Mouse (Mus musculus): Measurements from ENCODE around the gene Myo3b. TPM values are rescaled to one million over a fixed set of nuclear protein-coding genes. Genes with fewer than 3 reads are reported as not detected.

The Myo3b gene
- polyA plus RNA-seq, 1 experiment from 2014 or later = not detected

DNA sequence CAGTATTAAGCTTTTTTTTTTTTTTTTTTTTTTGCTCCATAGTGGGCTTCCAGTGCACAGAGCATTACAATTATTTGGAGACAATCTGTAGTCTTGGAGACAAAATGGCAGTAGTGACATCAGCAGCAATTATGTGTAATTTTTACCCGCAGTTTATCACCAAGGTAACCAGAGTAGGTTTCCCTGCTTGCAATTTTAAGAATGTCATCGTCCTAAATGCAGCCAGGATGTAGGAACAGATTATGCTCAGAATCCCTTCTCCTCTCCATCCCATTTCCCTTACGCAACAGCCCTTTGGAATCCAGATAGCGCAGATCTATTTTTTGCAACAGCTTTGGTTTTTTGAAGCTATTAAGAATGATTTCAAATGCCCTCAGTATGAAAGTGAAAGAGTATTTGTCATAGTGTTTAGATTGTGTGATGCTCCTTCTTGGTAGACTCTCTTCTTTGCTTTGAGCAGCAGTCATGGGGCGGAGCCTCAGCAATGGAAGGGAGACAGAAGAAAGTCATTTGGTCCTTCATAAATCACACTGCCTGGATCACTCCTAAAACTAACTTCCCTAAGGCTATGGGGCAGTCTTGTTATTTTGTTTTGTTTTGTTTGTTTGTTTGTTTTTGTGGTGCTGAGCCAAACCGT is 111.6 kb downstream of the Myo3b start:
- no peaks in the 10 kb centered on the region for H3K9me3 ChIP-seq (replicated peaks)
- no peak overlapping the region for H3K27ac ChIP-seq (replicated peaks)
- no peaks in the 10 kb centered on the region for H3K27me3 ChIP-seq (ENCODE audit: low read depth, poor library complexity, severe bottlenecking)
- H3K4me1 ChIP-seq = no peaks in the 10 kb centered on the region
- H3K36me3 ChIP-seq = no peaks in the 10 kb centered on the region
- no peak for DNase-seq (ENCODE audit: low spot score)
- H3K4me3 ChIP-seq = no peak overlapping the region
- WGBS = 86% methylated on average over 6 of the region's 6 CpGs

DNA sequence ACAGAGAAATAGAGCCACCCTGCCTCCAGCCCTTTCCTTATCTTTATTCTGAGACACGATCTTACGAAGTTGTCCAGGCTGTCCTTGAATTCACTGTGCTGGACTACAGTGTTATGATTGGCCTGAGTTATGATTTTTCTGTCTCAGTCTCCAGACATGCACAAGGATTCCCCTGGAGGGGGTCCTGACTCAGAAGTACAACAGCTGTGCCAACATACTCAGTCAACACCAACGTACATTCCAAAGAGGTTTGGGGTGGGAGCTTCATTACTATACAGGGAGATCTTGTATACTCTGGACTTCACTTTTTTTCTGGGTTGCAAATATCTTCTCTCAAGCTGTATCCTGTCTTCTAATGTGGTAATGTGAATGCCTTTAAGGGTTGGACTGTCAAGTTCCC is 113.0 kb downstream of the Myo3b start:
- Histone ChIP-seq H3K27me3 (ENCODE audit: low read depth, poor library complexity, severe bottlenecking) (no peaks in the 10 kb centered on the region), H3K4me3 (no peak overlapping the region), H3K36me3 (no peaks in the 10 kb centered on the region), H3K4me1 (no peaks in the 10 kb centered on the region), H3K9me3 (replicated peaks) (no peaks in the 10 kb centered on the region), H3K27ac (replicated peaks) (no peak overlapping the region)
- 83% methylated on average over 3 of the region's 3 CpGs for whole genome bisulfite sequencing
- DNase-seq (ENCODE audit: low spot score) = no peak

DNA sequence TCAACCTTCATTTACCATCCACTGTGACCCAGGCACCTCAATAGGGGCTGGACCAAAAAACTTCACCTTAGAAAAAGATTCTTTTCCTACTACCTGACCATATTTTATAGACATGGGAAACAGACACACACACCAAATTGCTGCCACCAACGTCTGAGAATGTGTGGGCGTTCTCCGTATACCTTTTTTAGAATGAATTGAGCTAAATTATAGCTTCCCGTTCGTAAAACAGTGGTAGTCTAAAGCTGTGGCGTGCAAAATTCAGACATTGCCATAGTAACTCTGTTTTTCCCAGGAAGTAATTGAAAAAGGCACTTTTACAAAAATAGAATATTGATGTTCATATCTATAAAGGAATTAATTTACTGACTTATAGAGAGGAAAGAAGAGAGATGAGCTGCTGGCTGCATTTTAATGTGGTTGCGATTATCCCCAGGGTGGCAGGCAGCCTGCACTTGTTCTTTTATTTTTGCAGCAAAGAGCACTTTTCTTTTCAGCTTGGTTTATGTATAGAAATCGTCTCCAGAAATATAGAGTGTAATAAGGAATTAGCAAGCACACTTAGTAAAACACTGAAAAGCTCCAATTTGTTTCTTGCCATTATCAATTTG is 116.4 kb downstream of the Myo3b start:
- no peak for DNase-seq (ENCODE audit: low spot score)
- H3K27me3 ChIP-seq (ENCODE audit: low read depth, poor library complexity, severe bottlenecking) = no peaks in the 10 kb centered on the region
- WGBS = 90% methylated on average over 8 of the region's 8 CpGs
- peaks cover 8% of the 10 kb centered on the region for H3K4me1 ChIP-seq
- H3K9me3 ChIP-seq (replicated peaks) = no peaks in the 10 kb centered on the region
- no peak overlapping the region for H3K4me3 ChIP-seq
- H3K36me3 ChIP-seq = no peaks in the 10 kb centered on the region
- H3K27ac ChIP-seq (replicated peaks) = no peak overlapping the region

DNA sequence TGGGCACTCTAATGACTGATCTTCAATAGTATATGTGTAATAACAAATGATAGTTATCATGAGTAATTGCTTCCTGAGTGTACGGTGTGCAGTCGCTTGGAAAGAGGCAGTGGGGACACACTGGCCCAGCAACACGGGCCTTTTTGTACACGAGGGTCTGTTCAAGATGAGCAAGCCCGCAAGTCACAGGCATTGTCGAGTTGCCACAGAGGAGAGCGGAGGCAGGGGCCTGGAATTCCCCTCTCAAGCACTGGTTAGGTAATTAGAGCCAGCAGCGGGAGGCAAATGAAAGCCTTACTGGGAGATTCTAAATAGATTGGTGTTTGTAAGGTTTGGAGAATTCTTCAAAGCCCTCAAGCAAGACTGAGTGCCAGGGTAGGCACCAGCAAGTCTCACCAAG is 120.6 kb downstream of the Myo3b start:
- DNase-seq (ENCODE audit: low spot score) = no peak
- H3K27ac ChIP-seq (replicated peaks) = no peak overlapping the region
- no peaks in the 10 kb centered on the region for H3K36me3 ChIP-seq
- no peaks in the 10 kb centered on the region for H3K27me3 ChIP-seq (ENCODE audit: low read depth, poor library complexity, severe bottlenecking)
- no peak overlapping the region for H3K4me3 ChIP-seq
- WGBS = 38% methylated on average over 8 of the region's 8 CpGs
- H3K4me1 ChIP-seq = peaks cover 8% of the 10 kb centered on the region
- H3K9me3 ChIP-seq (replicated peaks) = no peaks in the 10 kb centered on the region

DNA sequence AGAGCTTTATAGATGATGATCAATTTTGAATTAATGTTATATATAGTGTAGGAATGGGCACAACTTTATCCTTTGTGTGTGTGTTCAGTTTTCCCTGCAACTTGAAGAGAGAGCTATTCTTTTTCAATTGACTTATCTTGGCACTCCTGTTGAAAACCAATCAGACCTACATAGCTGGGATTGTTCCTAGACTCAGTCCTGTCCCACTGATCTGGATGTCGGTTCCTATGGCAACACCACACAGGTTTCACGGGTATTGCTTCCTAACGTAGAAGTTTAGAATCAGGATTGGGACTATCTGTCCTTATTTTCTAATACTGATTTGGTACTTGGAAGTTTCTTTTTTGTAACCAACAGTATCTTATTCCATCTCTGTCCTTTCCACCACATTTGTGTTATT is 127.3 kb downstream of the Myo3b start:
- Histone ChIP-seq H3K4me1 (peaks cover 14% of the 10 kb centered on the region), H3K27me3 (ENCODE audit: low read depth, poor library complexity, severe bottlenecking) (peaks cover 8% of the 10 kb centered on the region; the same call in 1 of the 2 replicates), H3K36me3 (no peaks in the 10 kb centered on the region), H3K27ac (replicated peaks) (no peak overlapping the region), H3K4me3 (no peak overlapping the region), H3K9me3 (replicated peaks) (no peaks in the 10 kb centered on the region)
- no peak for DNase-seq (ENCODE audit: low spot score)
- WGBS = 45% methylated on average over 3 of the region's 3 CpGs

DNA sequence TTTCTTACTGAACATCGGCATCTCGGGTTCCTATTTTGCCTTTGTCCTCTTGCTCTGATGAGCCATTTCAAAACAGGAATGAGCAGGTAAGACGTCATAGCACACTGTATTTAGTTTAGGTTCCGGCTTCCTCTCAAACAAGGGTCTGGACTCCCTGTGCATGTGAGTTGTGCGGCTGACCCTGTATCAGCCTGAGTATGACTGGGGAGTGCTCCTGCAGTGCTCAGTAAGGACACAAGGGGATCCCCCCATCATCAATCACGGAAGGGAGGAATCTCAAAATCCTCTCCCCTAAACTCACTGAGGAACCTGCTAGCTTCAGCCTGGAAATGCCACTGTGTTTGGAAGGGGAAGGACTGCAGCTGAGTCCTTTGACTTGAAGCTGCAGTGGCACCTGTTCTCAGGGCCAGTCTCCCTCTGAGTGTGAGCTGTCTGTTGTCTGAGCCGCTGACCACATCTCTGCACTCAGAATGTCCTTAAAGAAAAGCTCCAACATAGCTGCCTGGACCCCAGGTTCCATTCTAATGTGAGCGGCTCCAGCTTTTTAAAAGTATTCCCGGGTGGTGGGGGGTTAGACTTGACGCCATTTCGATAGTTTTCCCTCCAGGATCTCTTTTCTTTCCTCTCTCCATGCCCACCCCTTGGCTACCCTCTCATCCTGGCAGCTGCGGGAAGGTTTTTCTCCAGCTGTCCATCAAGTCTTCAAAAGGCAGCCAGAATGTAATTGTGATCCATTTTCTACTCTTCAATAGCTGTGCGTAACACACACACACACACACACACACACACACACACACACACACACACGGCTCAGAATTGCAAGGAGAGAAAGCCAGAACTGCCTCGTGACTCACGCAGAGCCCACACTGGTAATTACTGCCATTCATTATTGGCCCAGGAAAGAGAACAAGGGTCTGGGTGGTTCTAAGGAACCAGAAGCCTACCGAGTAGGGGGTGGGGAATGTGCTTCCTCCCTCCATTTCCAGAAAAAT is 129.3 kb downstream of the Myo3b start:
- 64% methylated on average over 17 of the region's 17 CpGs for WGBS
- Histone ChIP-seq H3K27ac (replicated peaks) (peak overlapping the region; percentile 66), H3K36me3 (no peaks in the 10 kb centered on the region), H3K4me3 (no peak overlapping the region), H3K27me3 (ENCODE audit: low read depth, poor library complexity, severe bottlenecking) (peaks cover 8% of the 10 kb centered on the region; the same call in 1 of the 2 replicates), H3K4me1 (peaks cover 14% of the 10 kb centered on the region), H3K9me3 (replicated peaks) (no peaks in the 10 kb centered on the region)
- DNase-seq (ENCODE audit: low spot score) = no peak

DNA sequence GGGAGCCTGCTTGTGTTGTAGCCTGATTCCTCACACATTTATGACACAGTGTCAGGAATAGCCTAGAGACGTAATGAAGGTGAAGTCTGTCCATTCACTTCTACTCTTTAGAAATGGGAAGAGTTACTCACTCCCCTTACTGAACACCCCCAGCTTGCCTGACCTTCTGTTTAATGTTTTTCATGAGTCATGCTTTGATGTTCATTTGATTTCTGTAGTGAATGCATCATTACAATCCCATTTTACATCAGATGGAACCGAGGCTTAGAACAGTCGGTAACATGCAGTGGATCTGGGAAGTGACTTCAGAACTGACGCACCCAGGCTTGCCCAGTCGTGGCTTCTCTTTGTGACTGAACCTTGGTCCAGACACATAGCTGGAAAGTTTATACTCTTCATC is 131.5 kb downstream of the Myo3b start:
- peaks cover 14% of the 10 kb centered on the region for H3K4me1 ChIP-seq
- WGBS = 92% methylated on average over 5 of the region's 5 CpGs
- H3K27me3 ChIP-seq (ENCODE audit: low read depth, poor library complexity, severe bottlenecking) = peaks cover 8% of the 10 kb centered on the region; the same call in 1 of the 2 replicates
- no peak for DNase-seq (ENCODE audit: low spot score)
- 0 out of 2 replicates have a peak, but pooled peaks cover 5% of the 10 kb centered on the region for H3K9me3 ChIP-seq (replicated peaks)
- H3K27ac ChIP-seq (replicated peaks) = no peak overlapping the region
- H3K4me3 ChIP-seq = no peak overlapping the region
- no peaks in the 10 kb centered on the region for H3K36me3 ChIP-seq

DNA sequence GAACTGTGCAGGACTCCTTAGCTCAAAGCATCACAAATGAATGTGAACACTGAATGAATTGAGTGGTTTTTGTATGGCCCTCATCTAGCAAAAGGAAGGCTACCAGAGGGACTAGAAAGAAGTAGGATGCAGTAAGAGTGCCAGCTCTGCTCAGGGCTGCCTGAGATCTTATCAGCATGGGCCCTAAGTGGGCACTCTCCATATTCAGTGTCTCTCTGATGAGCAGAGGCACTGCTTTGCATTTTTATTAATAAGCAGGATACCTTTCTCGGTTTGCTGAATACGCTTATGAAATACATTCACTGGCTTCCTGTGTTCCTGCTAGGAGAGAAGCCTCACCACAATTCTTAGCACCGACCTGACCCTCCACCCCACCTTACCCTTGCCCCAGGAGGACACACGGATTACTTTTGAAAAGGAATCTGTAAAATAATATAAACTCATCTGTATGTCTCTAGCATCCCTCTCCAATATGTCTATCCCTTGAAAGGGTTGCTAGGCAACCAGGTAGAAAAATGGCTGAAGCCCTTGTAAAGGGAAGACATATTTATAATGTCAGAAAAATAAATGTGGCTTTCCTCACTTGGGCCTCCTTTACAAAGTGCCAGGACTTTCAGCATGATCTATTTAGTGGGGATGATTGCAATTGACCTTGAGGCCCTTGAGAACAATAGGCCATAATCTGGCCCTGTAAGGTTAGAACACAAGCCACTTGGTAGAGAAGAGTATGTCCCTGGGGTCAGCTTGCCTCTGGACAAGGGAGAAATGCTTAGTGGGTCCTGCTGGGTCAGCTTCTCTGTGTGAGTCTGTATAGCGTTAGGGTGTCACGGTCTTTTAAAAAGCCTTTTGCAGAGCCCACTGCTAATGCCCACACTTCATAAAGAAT is 138.1 kb downstream of the Myo3b start:
- WGBS = 54% methylated on average over 6 of the region's 6 CpGs
- Histone ChIP-seq H3K9me3 (replicated peaks) (0 out of 2 replicates have a peak, but pooled peaks cover 5% of the 10 kb centered on the region), H3K4me3 (no peak overlapping the region), H3K27ac (replicated peaks) (no peak overlapping the region), H3K4me1 (peaks cover 35% of the 10 kb centered on the region), H3K36me3 (no peaks in the 10 kb centered on the region), H3K27me3 (ENCODE audit: low read depth, poor library complexity, severe bottlenecking) (peaks cover 15% of the 10 kb centered on the region)
- DNase-seq (ENCODE audit: low spot score) = peak; percentile 28

DNA sequence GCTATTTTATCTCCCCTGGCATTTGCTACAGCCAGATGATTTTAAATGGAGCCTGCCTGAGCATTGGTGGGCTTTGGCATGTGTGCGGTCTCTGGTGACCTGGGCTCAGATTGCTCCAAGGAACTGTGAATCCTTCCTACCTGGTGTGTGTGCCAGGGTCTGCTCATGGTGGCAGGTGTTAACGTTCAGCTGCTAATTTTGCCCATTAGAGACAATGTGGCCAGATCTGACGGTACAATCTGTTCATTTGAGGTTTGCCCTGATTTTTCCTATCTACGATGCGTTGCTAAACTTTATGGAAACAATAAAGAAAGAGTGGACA is 138.7 kb downstream of the Myo3b start:
- Histone ChIP-seq H3K4me3 (no peak overlapping the region), H3K4me1 (peaks cover 35% of the 10 kb centered on the region), H3K9me3 (replicated peaks) (0 out of 2 replicates have a peak, but pooled peaks cover 5% of the 10 kb centered on the region), H3K27ac (replicated peaks) (0 out of 2 replicates have a peak overlapping the region, but pooled peaks have one; percentile 53), H3K27me3 (ENCODE audit: low read depth, poor library complexity, severe bottlenecking) (peaks cover 15% of the 10 kb centered on the region), H3K36me3 (no peaks in the 10 kb centered on the region)
- no peak for DNase-seq (ENCODE audit: low spot score)
- WGBS = 48% methylated on average over 5 of the region's 5 CpGs

DNA sequence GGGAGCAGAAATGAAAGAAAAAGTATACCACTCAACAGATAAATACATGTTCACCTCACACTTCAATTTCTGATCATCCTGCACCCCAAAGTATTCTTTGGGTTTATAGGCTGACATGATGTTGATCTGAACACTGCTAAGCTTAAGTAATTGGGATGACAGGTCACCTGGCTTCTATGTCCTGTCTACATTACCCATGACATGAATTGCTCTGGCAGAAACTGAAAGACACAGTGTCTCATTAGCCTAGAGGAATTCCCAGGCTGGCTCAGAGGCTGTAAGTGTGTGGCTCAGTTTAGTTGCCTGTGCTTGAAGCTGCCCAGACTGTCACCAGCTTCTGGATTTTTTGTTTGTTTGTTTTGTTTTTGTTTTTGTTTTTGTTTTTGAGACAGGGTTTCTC is 139.3 kb downstream of the Myo3b start:
- H3K9me3 ChIP-seq (replicated peaks) = 0 out of 2 replicates have a peak, but pooled peaks cover 5% of the 10 kb centered on the region
- peaks cover 15% of the 10 kb centered on the region for H3K27me3 ChIP-seq (ENCODE audit: low read depth, poor library complexity, severe bottlenecking)
- H3K36me3 ChIP-seq = no peaks in the 10 kb centered on the region
- H3K4me1 ChIP-seq = peaks cover 35% of the 10 kb centered on the region
- no peak overlapping the region for H3K27ac ChIP-seq (replicated peaks)
- no peak for DNase-seq (ENCODE audit: low spot score)
- H3K4me3 ChIP-seq = no peak overlapping the region

DNA sequence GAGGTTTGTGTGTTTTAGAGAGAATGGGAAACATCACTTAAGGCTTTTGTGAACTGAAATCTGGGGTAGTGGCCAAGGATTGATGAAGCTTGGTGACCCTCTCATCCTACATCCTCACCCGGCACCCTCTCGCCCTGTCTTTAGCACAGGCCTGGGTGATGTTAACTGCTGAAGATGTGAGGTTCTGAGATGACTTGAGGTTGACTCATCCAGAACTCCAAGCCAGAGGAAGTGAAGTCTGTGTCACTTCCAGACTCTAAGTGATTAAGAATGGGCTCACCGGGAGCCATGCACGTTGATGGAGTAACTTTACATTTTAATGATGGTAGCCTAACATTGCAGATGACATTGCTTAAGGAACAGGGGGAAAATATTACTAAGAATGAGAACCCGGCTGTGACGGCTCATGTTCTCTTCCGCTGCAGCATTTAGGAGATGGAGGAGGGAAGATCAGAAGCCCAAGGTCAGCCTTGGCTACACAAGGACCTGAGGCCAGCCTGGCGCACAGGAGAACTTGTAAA is 143.3 kb downstream of the Myo3b start:
- no peaks in the 10 kb centered on the region for H3K9me3 ChIP-seq (replicated peaks)
- no peaks in the 10 kb centered on the region for H3K36me3 ChIP-seq
- H3K27me3 ChIP-seq (ENCODE audit: low read depth, poor library complexity, severe bottlenecking) = peaks cover 15% of the 10 kb centered on the region
- DNase-seq (ENCODE audit: low spot score) = no peak
- H3K4me3 ChIP-seq = no peak overlapping the region
- peaks cover 28% of the 10 kb centered on the region for H3K4me1 ChIP-seq
- WGBS = 95% methylated on average over 8 of the region's 8 CpGs
- H3K27ac ChIP-seq (replicated peaks) = no peak overlapping the region

DNA sequence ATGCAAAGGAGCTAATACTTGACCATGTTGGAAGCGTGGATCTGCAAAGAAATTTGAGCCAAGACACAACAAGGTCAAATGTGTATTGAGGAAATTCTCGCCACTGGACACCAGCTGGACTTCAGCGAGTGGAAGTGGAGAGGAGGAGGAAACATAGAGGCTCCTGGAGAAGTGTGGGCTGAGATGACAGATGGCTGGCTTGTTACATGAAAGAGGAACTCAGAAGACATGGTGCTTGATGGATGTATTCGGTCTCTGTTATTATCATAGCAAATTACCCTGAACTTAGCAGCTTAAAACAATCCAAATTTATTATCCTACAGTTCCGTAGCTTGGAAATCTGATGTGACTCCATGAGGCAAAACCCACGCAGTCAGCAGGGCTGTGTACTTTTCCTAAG is 148.1 kb downstream of the Myo3b start:
- Histone ChIP-seq H3K4me1 (peaks cover 5% of the 10 kb centered on the region; the same call in 1 of the 2 replicates), H3K27ac (replicated peaks) (no peak overlapping the region), H3K9me3 (replicated peaks) (no peaks in the 10 kb centered on the region), H3K4me3 (no peak overlapping the region), H3K27me3 (ENCODE audit: low read depth, poor library complexity, severe bottlenecking) (0 out of 2 replicates have a peak, but pooled peaks cover 4% of the 10 kb centered on the region), H3K36me3 (no peaks in the 10 kb centered on the region)
- WGBS = 87% methylated on average over 6 of the region's 6 CpGs
- no peak for DNase-seq (ENCODE audit: low spot score)

Measured in midbrain, embryonic 10.5 days (tissue).